Mouse (Mus musculus): ENCODE data around the gene Arl10.

Gene Arl10

DNA sequence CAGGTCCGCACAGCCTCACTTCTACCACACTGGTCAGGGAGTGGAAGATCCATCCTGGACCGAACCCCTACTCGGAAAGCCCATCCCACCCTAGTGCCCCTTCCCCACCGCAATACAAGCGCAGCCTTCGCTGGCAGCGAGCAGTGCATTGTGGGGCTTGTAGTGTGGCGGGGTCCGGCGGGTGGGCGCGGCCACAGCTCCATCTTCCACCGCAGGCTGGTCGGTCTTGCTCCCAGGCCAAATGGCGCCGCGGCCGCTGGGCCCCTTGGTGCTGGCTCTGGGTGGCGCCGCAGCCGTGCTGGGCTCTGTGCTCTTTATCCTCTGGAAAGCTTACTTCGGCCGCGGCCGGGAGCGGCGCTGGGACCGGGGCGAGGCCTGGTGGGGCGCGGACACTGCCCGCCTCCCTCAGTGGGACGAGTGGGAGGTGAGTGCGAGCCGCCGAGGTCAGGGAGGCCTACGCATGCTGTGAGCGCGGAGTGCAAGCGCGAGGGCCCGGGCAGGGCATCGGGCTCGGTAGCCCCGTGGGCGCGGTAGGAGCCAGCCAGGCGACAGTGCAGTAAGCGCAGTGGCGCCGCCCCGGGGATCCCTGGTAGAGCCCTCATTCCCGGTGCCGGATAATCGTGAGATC is at the start of gene Arl10:
Gene Arl10 (plus strand): TSS at position 162 of the 628 bp plus-strand sequence.
- DNase-seq = peak; percentile 82

DNA sequence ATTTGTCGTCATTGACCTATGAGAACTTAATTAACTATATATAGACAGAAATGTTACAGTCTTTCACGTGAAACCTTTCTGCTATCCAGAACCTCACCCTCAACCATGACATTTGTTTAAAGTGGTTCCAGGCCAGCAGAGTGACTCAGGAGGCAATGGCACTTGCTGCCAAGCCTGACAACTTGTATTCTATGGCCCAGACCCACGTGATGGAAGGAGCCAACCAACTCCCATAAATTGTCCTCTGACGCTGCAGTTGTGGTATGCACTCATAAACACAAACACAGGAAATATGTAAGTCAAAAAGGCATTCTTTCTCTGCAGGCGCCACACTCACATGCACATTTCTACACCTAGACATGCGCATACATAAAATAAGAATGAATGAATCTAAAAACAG is 47.7 kb upstream of the Arl10 start:
- no peak for DNase-seq

DNA sequence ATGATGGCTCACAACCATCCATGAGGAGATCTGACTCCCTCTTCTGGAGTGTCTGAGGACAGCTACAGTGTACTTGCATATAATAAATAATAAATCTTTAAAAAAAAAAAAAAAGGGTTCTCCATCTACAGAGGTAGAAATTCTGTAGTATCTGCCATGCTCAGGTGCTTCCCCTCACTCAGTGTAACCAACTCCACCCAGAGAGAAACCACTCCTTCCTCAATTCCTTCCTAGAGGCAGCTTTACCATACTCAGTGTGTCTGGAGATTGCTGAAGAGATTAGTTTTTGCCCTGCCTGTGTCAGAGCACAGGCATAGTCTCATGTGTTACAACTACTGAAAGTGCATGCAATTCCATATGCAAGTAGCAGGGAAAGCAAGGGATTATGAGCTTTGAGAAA is 42.7 kb upstream of the Arl10 start:
- no peak for DNase-seq

DNA sequence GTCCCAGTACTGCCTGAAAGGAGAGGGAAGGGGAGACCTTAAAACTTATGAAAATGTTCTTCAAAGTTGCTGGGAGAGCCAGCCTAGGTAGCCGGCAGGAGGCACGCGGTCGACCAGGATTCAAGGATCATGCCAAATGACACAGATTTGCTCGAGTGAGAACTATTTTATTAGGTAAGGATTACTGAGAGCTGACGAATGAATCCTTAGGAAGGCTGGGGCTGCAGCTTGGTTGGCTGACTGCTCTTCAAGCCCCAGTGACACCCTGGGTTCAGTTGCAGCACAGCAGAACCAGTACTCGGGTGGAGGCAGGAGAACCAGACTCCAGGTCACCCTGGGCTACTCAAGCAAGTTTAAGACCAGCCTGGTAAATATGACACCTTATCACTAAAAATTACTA is 26.8 kb upstream of the Arl10 start:
- DNase-seq = no peak

DNA sequence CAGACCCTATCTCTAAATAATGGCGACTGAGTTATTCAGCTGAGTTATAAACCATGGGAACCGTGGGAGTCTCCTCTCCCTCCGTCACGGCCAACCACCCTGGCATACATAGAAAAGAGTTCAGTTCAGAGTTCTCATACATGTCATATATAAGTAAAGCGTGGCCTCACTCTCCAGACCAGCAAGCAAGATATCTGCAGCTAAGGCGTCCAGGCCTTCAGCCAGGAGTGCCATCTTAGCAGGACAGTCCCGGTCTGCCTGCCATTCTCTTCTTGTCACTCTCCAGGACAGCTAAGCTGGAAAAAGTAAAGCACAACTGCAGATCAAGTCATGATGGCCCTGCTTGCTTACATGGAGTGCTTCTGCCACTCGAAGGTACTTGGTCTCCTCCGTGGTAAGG is 18.6 kb upstream of the Arl10 start:
- no peak for DNase-seq

DNA sequence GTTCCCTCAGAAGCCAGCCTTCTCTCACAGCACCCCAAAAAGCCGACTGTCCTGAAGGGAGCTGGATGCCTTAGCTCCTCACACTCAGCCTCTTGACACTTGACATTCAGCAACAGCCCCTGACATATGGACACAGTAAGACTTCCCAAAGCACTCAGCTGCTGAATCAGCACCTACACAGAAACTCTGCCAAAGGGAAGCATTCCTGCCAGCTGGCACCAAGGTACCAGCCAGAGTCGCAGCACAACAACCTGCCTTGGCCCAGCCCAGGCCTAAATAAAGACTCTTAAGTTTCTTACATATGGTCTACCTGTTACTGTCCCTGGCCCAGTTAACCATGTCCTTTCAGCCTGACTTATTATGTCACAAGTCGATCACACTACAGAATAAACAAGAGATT is 18.0 kb upstream of the Arl10 start:
- peak; percentile 35 for DNase-seq

DNA sequence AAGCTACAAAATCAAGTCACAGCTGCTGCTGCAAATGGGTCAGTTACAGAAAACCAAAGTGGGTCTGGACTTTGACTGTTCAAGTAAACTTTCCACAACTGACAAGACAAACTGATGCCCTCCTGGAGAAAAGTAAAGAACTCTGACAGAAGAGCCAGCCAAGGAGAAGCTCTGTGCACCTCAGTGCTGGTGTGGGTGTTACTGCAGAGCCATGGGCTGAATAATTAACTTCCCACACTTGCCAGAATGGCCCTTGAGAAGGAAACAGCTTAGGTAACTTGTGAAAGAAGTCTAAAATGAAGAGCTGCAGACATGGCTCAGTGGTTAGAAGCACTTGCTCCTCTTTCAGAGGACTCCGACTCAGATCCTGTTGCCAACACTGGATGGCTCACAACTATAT is 17.2 kb upstream of the Arl10 start:
- no peak for DNase-seq

DNA sequence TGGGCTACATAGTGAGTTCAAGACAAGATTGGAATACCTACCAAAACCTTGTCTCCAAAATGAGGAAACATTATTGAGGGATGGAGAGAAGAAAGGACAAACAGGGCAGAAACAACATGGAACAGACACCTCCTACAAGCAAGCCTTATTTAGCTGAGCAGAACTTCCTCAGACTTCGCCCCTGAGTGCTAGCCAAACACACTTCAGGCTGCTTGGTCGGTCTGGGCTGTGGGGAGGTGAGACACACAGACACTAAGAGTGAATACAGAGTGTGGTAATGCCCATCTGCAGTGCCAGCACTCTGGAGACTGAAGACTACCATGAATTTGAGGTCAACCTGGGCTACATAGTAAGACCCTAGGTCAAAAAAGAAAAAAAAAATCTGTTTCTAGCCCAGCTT is 15.2 kb upstream of the Arl10 start:
- DNase-seq = no peak

DNA sequence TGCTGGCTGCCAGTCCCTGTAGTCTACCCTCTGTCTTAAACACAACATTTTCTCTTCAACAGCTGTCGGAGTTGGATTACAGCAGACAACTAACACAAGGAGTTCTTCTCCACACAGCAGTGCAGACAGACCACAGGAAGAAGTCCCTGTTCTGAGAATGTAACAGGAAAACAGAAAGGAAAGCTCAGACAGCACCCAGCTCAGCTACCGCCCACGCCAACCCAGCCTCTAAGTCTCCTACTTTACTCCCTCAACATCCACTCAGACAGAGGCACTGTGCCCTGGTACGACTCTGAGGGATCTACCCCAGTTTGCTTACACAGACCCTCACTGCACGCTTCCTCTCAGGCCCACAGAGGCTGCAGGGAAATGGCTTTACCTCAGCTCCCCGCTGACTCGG is 14.2 kb upstream of the Arl10 start:
- DNase-seq = no peak

DNA sequence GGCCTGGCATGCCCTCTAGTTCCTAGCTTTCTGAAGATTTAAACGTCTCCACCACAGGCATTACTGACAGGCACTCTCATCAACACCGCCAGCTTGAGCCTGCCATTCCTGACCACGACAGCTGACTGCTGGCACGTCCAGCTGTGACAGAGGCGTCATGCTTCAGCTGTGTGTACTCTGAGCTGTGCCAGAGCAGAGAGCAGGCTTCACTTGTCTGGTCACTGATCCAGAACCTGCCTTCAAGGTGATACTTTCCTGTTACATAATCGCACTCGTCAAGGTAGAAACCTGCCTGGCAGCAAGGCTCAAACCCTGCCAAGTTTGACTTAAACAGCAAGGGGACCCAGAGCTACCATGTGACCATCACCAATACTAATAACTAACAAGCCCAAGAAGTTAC is 12.3 kb upstream of the Arl10 start:
- peak; percentile 49 for DNase-seq

DNA sequence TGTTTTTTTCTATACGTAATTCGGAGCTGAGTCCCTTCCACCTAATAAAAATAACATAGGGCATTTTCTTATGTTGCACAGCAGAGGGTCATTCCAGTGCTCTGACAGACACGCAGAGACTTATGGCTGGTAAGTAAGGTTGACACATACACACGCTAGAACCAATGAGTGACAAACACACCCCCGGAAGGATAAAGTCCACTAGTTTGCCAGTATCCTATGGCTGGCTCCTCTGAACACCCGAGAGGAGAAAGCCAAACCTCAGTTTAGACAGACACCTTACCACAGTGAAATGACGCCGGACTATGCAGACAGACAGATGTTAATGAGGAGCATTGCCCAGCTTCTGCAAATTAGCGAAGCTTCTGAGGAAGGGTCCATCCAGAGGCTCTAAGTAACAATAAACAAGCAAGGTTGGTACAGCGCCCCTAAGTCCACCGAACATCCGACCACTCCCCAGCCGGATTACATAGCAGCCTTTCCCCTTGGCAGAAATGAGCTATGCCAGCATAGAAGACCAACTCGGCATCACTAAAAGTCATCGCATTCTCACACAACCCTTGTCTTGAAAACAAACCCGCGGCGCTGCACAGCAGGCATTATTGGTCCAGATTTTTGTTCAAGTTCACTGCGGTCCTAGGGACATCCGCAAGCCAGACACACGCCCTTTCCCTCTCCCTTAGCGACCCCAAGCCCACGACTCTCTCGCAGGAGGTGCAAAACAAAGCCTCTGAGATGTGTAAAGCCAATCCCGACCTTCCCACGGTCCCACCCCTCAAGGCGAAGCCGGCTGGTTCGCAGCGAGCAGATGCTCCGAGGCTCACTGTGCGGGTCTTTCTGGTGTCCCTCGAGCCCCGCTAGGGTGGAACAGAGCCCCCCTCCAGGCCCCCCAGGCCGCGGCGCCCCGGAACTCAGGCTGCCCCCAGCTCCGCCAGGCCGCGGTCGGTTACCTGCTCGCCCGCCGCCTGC is 10.3 kb upstream of the Arl10 start:
- no peak for DNase-seq

DNA sequence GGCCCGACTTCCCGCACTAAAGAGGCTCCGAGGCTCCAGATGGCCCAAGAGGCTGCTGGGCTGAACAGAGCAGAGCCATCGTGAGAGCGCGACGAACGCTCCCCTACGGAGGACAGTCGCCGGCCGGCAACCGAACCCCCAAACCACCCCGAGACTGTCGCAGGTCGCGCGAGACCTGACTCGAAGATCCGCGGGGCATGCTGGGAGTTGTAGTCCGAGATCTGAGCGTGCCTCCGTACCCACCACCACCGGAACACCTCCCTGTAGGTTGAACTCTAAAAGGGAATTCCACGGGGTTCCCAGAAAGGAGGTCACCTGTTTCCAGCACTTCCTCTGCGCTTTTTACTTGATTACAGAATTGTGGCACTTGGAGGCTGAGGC is 9.6 kb upstream of the Arl10 start, which contains the start of gene 4833439L19Rik:
Gene 4833439L19Rik (minus strand): TSS at position 235 of the 381 bp plus-strand sequence.
- DNase-seq = peak; percentile 98

DNA sequence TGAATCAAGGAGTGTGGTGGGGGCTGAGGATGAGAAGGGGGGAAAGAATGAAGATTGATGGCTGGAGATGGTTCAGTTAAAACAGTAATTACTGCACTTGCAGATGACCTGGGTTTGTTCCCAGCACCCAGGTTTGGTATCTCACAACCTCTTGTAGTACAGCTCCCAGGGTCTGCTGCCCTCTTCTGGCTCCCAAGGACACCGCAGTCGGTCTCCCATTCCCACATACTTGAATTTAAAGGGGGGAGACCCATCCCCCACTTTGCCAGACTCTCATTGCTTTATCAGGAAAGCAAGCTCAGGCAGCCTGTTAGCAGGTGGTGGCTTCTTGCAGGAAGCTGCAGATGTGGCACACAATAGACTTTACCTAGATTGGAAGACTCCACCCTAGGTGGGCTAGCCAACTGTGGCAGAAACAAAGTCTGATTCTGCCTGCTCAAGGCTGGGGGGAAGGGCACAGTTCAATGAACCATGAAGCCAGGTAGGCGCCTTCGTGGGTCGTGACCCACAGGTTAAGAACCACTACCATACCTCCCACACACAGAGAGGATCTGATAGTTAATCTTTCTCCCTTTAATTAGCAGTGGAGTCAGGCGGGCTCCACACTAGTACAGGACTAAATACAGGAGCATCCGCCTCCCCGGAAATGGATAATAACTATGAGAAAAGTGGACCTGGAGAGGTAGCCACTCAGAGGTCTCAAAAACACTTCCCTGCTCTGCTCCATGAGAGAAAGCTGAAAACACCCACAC is 9.0 kb upstream of the Arl10 start:
- DNase-seq = peak; percentile 74

DNA sequence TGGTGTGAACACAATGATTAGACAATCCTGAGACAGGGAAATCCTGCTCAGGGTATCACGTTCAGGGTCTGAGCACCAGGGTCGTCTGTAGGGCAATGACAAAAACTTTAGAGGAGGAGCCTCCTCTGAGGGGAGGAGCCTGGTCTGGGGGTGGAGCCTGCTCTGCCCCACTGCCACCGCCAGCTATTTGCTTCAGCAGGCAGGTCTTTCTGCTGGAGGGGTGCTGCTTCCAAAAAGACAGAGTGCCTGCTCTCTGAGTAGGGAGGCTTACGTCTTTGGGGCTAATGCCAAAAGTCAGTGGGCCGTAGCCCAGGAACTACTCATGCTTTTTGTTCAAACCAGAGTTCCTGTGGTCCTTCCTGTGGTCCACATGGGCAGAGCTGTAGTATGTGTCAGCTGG is 6.4 kb upstream of the Arl10 start:
- no peak for DNase-seq

DNA sequence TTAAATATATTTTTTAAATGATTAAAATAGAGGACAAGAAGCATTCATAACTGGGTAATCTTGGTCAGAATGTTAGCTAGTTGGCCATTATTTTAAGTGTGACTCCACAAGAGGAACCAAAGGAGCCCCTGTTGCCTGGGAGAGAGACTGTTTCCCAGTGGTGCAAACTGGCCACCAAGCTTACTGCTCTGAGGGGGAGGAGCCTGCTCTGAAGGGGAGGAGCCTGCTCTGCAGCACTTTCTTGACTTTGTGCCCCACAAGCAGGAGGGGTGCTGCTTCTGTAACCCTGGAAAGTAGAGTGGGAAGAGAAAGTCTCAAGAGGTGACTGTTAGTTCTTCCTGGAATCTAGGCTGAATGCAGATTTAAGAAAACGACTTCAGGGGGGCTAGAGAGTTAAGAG is 5.5 kb upstream of the Arl10 start:
- DNase-seq = no peak

DNA sequence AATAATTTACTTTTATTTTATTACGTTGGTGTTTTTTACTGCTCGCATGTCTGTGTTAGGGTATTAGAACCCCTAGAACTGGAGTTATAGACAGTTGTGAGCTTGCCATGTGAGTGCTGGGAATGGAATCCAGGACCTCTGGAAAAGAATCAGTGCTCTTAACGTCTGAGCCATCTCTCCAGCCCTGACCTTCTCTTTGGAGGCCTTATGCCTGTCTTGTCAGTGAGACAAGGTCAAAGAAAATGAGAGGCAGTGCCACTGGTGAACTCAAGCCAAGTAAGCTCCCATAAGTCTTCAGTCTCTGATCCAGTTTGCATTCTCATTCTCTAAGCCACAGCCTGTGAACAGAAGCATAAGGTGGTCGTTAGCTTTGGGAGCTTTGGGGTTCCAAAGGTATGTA is 4.1 kb upstream of the Arl10 start:
- DNase-seq = no peak

DNA sequence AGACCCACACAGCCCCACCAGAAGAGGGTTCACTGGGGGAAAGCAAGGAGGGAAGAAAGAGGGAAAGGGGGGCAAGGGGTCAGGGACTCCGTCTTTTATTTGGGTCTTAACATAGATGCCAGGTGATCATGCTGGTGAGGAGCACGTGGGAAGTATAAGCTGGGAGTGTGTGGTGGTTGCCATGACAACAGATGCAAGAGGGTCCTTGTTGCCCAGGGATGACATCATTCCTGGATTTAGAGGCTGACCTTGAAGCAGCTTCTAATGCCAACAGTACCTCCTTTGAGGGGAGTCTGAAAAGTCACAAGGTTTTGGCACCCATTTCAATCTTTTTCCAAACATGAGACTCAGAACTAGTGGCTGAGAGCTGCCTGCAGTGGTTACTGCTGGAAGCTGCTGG is 3.2 kb upstream of the Arl10 start:
- DNase-seq = no peak

DNA sequence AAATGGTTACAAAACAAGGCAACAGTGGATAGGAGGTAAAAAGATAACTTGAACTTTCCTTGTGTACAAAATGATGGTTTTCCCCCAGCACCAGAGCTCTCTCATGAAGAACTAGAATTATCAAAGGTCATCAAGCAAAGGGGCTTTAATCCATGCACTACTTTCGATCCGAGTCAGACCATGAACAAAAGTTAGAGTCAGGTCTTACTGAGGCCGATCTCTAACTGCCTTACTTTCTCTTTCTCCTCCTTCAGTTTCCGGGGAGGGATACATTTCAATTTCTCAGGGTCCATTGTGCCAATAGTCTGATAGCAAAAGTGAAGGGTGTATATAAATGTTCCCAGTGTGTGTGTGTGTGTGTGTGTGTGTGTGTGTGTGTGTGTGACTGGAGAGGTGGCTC is 2.2 kb upstream of the Arl10 start:
- DNase-seq = no peak

DNA sequence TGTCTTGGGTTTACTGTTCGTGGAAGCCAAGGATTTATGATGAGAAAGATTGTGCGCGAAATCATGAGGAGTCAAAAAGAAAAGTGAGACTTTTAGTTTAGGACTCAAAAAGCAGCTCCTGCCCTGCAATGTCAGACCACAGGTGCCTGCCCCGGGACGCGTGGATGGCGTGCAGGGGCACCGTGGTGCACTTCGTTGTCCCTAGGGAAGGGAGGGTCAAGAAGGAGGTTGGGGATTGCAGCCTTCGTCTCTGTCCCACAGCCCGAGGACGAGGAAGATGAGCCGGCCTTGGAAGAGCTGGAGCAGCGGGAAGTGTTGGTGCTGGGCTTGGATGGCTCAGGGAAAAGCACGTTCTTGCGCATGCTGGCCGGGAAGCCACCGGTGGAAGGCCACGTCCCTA is 674 bp downstream of the Arl10 start:
- DNase-seq = no peak

DNA sequence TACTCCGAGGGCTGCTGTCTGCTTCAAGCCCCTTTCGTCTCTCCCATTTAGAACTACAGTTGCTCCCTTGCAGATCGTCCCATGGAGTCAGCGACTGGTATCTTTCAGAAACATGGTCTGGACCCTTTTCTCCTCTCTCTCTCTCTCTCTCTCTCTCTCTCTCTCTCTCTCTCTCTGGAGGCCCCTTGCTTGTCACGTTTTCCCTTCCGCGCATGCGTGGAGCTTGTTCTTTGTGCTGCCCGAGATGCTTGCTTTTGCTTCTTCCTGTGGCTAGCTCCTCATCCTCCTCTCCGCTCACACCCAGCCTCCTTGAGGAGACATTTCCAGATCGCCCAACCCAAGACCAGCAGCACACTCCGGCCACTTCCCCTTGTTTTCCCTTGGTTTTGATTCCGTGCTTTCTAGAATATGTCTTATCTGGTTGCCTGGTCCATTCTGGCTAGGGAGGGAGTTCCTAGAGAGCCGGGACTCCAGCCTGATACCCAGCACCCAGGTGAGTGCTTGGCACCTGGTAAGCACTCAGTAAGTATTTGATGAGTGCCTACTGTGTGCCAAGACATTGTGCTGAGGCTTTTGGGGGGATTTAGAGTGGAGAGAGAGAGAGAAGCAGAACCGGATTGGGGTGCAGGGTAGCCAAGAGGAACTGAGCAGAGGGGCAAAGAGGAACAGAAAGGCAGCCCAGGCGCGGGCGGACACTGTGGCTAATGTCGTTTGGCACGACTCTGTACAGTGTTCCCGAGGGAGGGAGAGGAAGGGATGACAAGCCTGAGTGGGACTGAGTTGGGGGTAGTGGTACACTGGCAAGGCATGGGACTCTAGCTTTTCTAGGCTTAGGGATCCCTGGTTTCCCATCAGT is 3.1 kb downstream of the Arl10 start:
- peak; percentile 38 for DNase-seq

DNA sequence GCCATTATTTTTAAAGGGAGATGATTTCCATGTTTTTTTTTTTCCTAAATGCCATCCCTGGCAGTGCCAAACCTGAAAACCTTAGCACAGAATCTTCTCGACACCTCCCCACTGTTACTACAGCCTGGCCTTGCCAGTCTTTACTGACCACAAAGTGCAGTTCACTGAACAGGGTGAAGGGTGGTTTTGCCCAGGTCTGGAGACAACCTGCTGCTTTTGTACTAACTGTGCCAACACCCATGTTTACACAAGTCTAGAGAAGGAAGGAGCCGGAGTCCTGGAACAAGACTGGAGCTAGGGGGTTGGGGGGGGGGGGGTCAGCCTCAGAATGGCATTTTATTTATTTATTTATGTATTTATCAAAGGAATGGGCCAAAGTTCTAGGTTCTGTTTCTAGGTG is 6.6 kb downstream of the Arl10 start:
- DNase-seq = peak; percentile 49

DNA sequence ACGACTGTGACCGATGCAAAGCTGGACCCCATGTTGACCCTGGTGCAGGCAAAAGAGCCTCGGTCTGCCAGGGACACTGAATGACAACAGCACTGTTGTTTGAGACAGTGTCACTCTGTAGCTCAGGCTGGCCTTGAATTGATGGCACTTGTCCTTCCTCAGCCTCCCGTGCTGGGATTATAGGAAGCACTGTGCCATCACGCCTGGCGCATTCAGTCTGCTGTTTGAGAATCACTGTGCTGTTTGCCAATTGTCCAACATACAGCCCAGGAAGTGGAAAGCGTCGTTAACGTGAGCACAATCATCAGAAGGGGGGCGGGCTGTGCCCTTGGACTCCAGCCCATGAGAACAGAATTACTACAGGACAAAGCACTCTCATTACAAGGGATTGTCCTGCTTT is 7.3 kb downstream of the Arl10 start:
- peak; percentile 51 for DNase-seq

DNA sequence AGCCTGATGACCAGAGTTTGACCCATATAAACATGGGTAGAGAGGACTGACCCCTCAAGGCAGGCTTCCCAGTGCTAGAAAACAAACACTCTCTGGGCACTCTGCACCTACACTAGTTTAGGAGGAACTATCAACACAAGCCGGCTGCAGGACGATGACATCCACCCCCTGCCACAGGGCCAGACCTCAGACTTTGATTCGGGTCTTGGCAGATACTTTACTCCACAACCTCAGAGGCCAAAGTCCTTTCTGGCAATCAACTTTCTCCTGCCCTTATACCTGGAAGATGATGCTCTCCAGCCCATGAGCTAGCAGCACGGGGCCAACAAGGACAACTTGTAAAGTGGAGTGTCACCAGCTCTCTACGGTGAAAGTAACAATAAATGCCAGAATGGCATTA is 8.0 kb downstream of the Arl10 start:
- DNase-seq = no peak

Measured in lung, postnatal 36 days (tissue).